Mouse (Mus musculus) lung, postnatal 0 days (tissue): ENCODE data around the gene Jpt2.

Experiments used
- CTCF ChIP-seq: IDR thresholded peaks from 2 replicates; pipeline ENCODE4 v1.5.1; 2016; ENCODE audit warnings: antibody characterized with exemption, mild to moderate bottlenecking
- EP300 ChIP-seq: IDR thresholded peaks from 2 replicates; pipeline ENCODE4 v1.6.1; 2016; ENCODE audit warnings: antibody characterized with exemption, mild to moderate bottlenecking, control low read depth

GRCm38 (mm10) chr17:24959371-24959770 is 1.1 kb downstream of the Jpt2 start:
- TF ChIP-seq CTCF (no peak), EP300 (no peak)
